Mouse (Mus musculus): ENCODE results near the gene Bfsp1.

Bfsp1 gene

DNA sequence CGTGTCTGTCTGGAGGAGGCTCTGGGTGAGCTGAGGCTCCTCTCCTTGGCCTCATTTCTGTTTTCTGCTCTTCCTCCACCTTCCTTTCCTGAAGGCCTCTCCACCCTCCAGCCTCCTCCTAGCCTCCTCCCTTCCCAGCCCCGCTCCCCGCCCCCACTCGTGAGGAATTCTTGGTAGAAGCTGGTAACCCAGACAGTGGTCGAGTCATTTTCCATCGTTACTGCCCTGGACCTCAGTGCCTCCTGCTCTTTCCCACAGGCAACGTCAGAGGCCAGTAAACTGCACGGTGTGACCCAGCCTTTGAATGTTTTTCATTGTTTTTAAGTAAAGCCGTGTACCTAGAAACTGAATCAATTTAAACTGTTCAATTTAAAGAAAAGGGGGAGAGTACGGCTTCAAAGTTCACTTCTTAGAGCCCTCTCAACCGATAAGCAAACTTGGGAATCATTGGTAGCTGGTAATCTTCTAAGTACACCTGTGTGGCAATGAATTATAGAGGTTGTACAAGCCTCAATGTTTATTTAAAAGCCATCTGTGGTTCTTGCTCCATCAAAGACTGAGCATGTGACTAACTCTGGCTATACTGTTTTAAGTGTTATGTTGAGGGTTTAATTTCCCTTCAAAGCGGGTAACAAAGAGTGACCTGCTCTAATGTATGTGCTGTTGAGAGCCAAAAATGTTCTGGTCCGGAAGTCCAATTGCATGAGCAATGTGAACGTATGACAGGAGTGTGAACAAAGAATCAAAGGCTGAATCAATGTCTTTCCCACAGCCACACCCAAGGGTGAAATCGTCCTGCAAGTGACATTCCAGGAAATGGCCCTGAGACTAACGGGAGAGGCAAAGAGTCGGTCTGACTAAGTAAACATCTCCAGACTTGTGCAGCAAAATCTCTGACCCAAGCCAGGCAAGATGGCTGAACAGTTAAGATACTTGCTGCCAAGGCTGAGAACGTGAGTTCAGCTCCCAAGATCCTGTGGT is 10.4 kb downstream of the Bfsp1 start:
- no peak for DNase-seq

DNA sequence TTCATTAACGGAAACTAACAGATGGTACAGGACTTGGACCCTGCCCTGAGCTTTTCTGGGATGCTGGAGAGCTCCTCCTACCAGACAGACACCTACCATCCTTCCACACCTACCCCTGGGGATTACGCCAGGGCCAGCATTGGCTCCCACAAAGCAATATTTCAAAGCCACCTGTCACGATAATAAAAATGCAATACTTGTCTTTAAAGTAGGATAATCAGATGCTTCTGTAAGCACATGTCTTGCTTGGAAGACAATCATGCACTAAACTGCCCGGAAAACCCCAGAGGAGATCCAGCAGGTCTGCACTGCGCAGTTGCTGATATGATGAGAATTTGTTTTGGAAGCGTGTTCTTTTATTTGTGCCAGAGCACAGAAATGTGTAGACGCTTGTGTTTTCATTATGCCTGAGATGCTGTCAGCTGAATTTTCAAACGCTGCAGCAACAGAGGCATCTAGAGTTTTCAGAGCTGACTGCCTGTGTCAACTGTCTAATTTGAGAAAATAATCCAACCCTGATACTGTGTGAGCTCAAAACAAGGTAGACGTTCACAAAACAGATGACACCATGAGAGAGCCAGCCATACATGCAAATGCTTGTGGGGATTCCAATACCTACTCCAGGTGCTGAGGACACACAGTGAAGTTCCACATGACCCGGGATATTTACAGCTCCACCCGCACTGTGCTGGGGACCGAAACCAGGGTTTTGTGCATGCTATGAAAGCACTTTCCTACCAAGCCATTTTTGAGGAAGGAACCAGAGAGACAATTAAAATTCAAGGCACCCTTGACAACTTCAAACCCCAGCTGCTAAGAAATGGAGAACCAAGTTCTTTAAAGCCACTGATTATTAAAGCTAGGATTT is 11.4 kb downstream of the Bfsp1 start:
- no peak for DNase-seq

DNA sequence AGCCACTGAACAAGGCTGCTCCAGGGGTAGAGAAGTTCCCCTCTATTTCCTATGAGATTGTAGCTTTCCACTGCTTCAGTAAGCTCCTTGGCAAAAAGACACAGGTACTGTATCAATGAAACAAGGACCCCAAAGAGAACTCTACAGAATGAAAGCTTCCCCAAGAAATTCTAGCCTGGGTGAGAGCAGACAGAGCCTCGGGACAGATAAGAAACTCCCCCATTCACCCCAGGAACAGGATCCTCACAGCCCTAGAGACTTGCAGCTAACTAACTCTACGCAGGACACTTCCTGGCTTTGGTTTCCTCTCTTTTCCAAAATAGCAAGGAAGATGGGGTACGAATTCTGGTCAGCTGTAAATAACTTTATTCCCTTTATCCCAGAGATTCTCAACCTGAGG is 15.7 kb downstream of the Bfsp1 start:
- no peak for DNase-seq

DNA sequence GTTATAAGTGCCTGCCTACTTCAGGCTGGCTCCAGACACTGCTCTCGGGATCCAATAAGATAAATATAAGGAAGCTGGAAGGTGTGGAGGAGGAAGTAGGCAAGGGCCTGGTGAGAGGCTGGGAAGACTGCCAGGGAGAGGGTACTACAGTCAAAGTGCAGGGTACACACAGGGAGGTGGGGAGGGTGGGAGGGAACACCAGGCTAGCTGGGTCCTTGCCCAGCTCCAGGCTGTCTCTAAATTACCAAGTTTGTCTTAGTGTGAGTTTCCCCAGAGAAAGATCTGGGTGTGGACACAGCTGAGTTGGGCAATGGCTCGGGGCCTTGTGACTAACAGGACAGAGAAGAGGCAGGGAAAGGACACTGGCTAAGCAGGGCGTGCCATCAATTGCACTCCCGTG is 16.2 kb downstream of the Bfsp1 start:
- DNase-seq: no peak

DNA sequence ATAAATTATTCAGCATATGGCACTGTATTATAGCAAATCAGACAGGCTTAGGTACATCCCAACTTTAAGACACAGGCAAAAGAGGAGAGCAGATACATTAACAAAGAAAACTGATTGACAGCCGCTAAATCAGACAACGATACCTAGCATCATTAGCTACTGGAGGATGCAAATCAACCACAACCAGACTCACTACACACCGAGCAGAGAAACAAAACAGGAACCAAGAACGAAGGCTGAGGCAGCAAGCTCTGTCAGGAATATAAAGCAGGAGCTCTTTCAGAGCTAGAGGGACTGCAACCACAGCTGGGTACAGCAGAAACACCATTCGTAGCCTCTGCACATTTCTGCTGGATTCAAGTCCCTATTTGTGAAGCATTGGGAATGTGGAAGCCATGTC is 18.2 kb downstream of the Bfsp1 start:
- DNase-seq: no peak

DNA sequence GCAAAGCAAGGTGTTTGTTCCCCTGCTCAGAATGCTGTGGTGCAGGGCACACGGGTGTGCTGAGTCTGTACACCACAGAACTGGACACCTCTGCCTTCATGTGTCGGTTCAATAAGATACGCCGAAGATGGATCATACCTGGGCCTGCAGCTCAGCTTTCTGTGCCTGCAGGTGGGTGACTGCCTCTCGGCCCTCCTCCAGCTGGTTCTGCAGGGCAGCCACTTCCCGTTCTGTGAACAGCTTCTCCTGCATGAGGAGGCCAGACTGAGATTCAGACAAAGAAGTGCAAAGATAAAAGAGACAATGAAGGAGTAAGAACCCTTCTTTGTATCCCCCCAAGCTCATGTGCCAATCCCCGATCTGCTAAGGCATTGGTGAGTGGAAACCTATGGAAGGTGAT is 21.4 kb downstream of the Bfsp1 start:
- DNase-seq: no peak

DNA sequence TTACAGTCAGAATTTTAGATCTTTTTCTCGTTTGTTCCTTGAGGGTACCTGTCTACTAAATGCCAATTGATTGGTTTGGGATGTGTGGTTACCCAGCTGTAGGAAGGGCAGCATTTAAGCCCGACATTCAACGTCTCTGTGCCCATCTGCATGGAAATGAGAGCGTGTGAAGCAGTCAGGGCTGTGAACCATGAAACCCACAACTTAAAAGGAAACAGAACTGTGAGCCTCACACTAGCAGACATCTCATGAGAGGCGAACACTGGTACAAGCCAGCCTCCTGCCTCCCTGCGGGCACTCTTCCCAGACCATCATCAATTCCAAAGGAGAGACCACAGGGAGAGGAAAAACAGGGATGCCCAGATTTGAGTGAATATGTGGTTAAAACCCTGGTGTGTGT is 22.1 kb downstream of the Bfsp1 start:
- peak; percentile 29 for DNase-seq

DNA sequence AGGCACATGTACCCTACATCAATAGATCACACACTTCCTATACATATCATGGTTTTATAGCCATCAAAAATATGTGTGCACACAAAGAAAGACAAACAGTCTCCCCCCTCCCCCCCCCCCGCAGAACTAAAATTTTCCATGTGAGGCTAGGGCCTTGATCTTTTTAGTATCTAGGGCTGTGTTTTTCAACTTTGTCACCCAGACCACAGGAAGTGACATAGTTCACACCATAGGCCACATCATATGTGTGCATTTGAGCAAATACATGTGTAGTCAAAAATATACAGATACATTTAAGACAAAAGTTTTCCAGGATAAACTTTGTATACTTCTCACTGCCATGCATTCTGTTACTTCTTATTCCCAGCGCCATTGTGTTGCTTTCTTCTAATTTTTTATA is 23.5 kb downstream of the Bfsp1 start:
- no peak for DNase-seq

DNA sequence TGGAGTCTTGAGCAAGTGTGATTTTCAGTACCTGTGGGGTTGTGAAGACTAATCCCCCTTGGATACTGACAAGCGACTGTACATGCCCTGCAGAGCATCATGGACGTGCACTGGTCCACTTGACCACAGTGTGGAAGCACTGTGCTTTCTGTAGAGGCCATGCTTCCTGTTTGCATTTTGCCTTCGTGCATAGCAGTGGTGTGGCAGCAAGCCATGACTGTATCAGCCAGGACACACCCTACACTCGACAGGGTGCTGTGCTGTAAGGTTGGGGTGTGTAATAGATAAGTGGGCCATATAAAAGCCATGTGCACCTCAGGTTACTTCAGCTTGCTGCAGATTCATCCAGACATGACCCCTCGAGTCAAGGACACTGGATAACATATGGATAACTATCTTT is 24.3 kb downstream of the Bfsp1 start:
- DNase-seq: no peak

DNA sequence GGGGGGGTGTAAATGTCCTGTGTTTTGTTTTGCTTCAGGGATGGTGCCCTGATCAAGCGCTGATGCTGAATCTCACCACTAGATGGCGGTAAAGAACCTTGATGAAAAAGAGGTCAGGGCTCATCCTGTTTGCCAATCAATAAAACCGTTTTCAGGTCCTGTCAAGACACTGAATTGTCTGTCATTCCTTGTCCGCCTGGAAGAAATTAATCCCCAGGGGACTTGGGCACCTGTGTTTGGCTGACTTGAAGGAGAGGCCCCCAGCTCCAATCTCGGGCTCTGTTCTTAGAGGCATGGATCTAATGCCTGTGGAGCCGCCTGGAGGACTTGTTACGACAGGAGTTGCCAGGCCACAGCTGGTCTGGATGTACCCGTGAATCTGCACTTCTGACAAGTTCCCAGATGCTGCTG is 25.7 kb downstream of the Bfsp1 start:
- DNase-seq: peak; percentile 64

DNA sequence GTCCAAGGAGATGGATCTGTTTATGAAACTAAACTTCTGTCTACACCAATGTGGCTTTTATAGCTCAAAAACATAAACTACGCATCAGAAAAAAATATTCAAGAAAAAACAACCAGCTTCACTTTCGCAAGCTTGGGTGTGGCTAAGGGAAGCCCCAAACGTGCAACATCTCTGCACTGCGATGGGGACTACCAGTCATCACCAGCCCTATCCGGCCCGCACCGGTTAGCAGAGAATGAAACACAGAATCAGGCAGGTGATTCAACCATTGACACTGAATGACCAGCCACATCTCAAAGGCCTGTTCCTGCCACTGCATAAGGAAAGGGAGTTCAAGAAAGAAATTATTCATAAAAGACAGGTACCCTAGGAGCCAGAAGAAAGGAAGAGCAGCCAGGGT is 27.2 kb downstream of the Bfsp1 start:
- no peak for DNase-seq

DNA sequence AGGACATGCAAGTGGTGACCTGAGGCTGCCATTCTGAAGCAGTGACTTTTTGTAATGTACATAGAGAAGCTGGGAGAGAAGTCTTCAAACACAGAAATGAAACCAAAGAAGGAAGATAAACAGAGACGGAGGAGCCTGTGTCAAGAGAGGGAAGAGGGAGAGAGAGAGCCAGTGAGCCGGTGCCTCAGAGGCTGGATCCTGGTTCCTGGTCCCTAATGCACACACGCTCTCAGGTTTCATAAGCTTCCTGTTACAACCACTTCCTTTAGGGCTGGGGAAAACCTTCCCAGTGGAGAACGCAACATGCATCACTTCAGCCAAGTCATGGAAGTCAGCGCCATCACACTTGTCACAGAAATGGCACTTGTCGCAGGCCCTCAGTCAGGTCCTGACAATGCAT is 28.9 kb downstream of the Bfsp1 start:
- no peak for DNase-seq

DNA sequence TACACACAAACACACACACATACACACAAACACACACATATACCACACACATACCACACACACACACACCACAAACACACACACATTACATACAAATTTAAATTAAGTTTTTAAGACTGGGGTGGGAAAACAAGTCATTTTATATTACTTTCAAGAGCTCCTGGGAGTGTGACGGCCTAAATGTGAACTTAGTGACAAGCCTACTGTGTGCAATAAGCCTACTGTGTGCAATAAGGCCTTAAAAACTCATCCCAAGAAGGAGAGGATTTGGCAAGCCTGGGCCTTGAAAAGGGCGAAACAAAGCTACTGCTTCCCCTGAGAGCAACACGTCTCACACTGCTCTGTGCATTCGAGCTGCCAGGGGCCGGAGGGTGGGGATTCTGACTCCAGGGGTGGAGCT is 30.3 kb downstream of the Bfsp1 start:
- no peak for DNase-seq

DNA sequence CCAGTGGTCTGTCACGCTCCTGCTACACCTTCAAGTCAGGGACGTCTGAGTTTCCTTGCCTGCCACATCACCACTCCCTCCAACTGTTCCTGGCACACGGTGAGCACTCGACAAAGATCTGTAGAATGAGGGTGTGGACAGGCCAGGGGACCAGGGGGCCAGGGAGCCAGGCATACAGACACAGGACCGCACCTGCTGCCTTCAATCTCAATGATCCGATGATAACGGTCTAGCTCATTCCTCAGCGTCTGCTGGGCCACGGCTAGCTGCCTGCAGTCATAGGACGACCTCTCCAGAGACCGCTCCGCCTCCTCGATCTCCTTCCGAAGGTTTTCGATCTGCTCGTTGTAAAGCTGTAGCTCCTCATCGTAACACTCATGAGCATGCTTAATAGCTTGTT is 31.3 kb downstream of the Bfsp1 start:
- no peak for DNase-seq

DNA sequence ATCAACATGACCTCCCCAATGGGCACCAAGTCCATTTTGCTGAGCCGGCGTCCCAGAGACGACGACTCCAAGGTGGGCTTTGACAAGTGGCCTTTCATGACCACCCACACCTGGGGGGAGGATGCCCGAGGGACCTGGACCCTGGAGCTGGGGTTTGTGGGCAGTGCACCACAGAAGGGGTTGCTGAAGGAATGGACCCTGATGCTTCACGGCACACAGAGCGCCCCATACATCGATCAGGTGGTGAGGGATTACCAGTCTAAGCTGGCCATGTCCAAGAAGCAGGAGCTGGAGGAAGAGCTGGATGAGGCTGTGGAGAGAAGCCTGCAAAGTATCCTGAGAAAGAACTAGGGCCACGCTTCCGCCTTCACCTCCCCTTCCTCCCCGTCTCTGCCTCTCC is 49.5 kb downstream of the Bfsp1 start:
- no peak for DNase-seq

DNA sequence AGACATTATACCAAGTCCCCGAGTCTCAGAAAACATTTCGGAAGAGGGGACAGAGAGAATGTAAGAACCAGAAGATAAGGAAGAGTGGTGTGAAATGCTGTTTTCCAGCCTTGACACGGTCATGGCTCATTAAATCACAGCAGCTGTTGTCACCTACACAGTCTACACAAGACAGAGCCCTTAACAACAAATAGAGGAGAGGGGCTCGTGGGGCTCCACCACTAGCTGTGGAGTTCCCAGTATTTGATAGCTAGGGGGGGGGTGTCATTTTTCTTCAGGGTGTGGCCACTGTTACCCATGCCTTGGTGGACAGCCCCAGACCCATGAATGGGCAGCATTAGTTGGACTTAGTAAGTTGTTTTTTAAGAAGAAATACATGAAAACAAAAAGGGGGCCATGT is 50.7 kb downstream of the Bfsp1 start:
- DNase-seq: no peak

DNA sequence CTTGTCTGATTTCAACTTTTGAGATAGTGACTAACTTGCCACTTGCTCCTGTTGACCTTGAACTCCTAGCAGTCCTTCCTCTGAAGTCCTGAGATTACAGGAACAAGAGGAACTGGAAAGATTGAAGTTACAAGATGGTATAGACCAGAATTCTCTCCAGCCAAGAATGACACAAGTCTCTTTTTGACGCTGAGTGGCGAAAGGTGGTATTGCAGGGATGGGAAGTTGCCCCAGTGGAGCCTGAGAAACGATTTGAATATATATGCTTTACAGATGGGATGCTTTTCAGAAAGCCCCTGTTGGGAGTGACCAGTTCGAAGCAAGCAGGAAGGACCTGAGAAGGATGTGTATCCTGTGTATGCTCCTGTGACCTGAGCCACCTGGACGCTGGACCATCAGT is 54.2 kb downstream of the Bfsp1 start:
- peak; percentile 28 for DNase-seq

DNA sequence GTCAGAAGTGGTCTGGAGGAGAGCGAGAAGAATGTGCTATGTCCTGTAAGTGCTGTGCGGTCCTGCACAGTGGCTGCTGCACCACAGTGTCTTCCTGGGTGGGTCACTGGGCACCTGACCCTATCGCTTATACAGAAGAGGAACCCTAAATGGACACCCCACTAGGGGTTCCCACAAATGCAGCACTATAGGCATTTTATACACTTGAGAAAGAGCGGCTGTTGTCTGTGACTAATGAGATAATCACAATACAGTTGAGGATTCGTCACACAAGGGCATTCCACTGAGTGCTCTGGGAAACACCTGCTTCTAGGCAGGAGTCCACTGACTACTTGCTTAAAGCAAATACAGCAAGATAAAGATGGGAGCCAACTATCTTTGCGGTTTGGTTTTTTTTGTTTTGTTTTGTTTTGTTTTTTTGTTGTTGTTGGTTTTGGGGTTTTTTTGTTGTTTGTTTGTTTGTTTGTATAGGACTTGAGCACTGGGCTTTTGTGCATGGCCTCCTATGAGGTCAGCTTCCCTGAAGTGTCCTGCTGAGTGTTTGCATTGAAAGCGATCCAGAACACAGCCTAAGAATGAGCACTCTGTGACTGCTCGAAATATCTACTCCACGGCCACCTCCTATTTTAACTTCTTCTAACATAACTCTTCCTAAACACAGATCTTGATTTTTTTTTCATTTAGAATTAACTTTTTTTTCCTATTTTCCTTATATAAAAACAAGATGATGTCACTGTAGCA is 55.9 kb downstream of the Bfsp1 start:
- DNase-seq: no peak

DNA sequence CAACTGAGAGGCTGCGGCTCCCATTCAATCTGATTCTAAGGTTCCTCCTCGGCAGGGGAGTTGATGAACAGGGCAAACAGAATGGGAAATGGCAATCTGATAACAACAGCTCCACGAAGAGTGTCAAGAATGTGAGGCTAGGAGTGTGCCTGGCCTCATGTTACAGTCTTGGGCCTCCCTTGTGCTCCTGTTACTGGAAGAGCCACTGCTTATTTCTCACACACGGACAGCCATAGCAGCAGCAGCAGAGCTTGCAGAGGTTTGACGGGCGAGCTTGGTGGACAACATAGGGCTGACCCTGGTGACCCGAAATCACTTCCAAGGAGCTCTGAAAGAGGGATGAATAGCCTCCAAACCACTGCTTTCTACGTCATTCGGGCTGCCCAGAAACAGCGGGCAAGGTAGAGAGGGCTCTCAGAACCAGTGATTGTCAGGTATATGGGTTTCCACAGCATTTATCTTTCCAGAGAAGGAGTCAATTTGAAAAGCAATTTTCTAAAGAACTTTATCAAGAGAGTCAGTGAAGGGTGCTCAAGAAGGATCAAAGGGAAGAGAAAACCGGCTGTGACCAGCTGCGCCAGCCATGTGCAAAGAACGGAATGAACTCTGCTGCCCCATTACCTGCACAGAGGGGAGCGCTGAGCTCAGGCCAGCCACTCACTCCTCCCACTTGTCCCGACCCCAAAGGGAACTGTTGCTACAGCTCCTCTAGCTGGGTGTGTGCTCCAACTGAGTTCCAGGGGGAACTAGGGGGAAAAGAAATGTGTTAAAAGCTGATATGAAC is 56.6 kb downstream of the Bfsp1 start:
- no peak for DNase-seq

DNA sequence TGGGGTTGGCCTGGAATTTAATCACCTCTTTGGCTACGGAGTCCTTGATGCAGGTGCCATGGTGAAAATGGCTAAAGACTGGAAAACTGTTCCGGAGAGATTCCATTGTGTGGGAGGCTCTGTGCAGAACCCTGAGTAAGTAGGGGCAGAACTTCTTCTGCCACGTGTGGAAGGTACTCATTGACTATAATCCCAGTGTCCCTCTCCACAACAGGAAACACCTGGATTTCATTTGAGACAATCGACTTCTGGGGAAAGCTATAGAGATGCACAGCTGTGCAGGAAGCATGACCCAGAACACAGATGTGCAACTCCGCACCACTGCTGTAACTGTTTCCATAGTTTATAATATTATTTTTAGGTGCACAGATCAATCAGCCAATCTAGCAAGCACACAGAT is 61.9 kb downstream of the Bfsp1 start:
- no peak for DNase-seq

DNA sequence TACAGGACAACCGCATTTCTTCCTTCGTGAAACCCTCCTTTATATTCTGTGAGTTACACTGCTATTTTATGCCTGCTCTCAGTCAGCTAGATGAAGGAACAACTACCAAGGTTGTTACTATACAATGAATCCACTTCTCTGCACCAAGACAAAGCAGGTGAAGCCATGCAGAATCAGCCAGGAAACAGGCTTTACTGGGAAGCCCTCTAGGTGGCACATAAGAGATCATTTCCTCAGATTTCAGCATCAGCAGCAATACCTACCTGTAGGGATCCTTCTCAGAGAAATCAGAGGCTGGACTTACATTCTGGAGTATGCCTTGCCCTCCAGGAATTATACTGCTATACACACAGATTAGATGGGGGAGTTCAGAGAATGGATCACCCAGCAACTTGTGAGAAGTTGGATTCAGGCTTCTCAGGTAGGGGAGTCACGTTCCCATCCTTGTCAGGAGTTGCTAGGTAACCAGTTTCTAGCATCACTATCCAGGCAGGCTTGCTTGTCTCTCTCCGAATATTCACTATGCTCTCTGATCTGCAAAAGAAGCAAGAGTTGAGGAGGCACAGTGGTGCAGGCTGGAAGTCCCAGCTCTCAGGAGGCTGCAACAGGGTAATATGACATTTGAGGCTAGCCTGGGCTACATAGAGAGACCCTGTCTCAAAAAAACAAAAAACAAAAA is 66.5 kb downstream of the Bfsp1 start:
- DNase-seq: no peak

DNA sequence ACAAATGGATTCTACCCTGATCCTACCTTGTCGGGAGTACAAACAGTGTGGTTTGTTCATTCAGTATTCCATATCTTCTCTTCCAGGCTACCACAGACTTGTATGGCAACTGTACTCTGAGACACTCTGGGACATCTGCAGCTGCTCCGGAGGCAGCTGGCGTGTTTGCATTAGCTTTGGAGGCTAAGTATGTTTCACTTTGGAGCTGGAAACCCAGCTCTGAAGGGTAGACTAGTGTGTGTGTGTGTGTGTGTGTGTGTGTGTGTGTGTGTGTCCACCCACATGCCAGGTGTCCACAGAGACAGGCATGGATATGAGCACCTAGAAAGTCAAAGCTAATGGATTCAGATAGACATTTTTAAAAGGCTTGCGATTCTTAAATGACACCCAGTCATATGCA is 67.1 kb downstream of the Bfsp1 start:
- no peak for DNase-seq
